Mouse (Mus musculus) testis, adult 2 months (tissue): ENCODE measurements around the gene Sdk2. TPM values are rescaled to one million over a fixed set of nuclear protein-coding genes. Genes with fewer than 3 reads are reported as not detected.
A peak's percentile ranks its signal among the peaks of the same experiment; 100 is the strongest.

ENCODE experiments used
- H3K27ac ChIP-seq: fragments of 200-500 bp; 2 replicates; pipeline ENCODE4 v1.5.1; 2012; ENCODE audit warnings: low read depth, low read length; ENCODE audit not compliant: control insufficient read depth, insufficient read depth
- H3K27me3 ChIP-seq: fragments of 200-500 bp; 2 replicates; pipeline ENCODE4 v1.6.1; 2012; ENCODE audit warnings: mild to moderate bottlenecking, low read length, moderate library complexity; ENCODE audit not compliant: control insufficient read depth, insufficient read depth
- H3K36me3 ChIP-seq: fragments of 200-500 bp; 2 replicates; pipeline ENCODE4 v1.6.1; 2012; ENCODE audit warnings: mild to moderate bottlenecking, low read length; ENCODE audit not compliant: control insufficient read depth, insufficient read depth
- H3K4me1 ChIP-seq: fragments of 200-500 bp; 2 replicates; pipeline ENCODE4 v1.6.1; 2012; ENCODE audit warnings: low read length; ENCODE audit not compliant: control insufficient read depth, insufficient read depth
- H3K4me3 ChIP-seq: fragments of 200-500 bp; 2 replicates; pipeline ENCODE4 v1.5.1; 2012; ENCODE audit warnings: low read depth, mild to moderate bottlenecking, low read length, moderate library complexity, mixed read lengths; ENCODE audit not compliant: control insufficient read depth
- CTCF ChIP-seq: fragments of 200-500 bp; IDR thresholded peaks from 2 replicates; pipeline ENCODE4 v1.5.1; 2012; ENCODE audit warnings: low read depth, mild to moderate bottlenecking, inconsistent platforms, low read length, moderate library complexity; ENCODE audit not compliant: control insufficient read depth, insufficient read depth, insufficient replicate concordance
- POLR2A ChIP-seq: fragments of 200-500 bp; IDR thresholded peaks from 2 replicates; pipeline ENCODE4 v1.6.1; 2012; ENCODE audit warnings: low read depth, mild to moderate bottlenecking, inconsistent platforms, low read length, moderate library complexity; ENCODE audit not compliant: control insufficient read depth
- polyA plus RNA-seq: library from polyadenylated mRNA; depleted of rRNA; stranded (reverse); fragments of >200 nt; gene quantifications from 2 replicates; pipeline ENCODE4 v1.2.3, GENCODE M21; 2012

Gene Sdk2
- polyA plus RNA-seq, 1 experiment: 7.8 TPM

- no peak for TF ChIP-seq CTCF
- TF ChIP-seq POLR2A: no peak
- Histone ChIP-seq H3K4me1 (peaks cover 6% of the 10 kb centered on the region), H3K36me3 (no peaks in the 10 kb centered on the region), H3K4me3 (no peak overlapping the region), H3K27ac (no peak overlapping the region), H3K27me3 (no peaks in the 10 kb centered on the region)
Measured at GRCm38 (mm10) chr11:113761646-113762045, 305.2 kb downstream of the Sdk2 start.

- Histone ChIP-seq H3K4me3 (no peak overlapping the region), H3K36me3 (no peaks in the 10 kb centered on the region), H3K27me3 (no peaks in the 10 kb centered on the region), H3K27ac (no peak overlapping the region), H3K4me1 (peaks cover 6% of the 10 kb centered on the region)
- no peak for TF ChIP-seq CTCF
- no peak for TF ChIP-seq POLR2A
Measured at GRCm38 (mm10) chr11:113760476-113760875, 306.4 kb downstream of the Sdk2 start.

GRCm38 (mm10) chr11:113758851-113759250, 308.0 kb downstream of the Sdk2 start:
- Histone ChIP-seq H3K4me3 (no peak overlapping the region), H3K4me1 (peaks cover 6% of the 10 kb centered on the region), H3K27ac (no peak overlapping the region), H3K27me3 (no peaks in the 10 kb centered on the region), H3K36me3 (no peaks in the 10 kb centered on the region)
- TF ChIP-seq CTCF (no peak), POLR2A (no peak)

- Histone ChIP-seq H3K4me1 (peaks cover 6% of the 10 kb centered on the region), H3K27ac (no peak overlapping the region), H3K27me3 (no peaks in the 10 kb centered on the region), H3K36me3 (no peaks in the 10 kb centered on the region), H3K4me3 (no peak overlapping the region)
- no peak for TF ChIP-seq POLR2A
- TF ChIP-seq CTCF: no peak
Measured at GRCm38 (mm10) chr11:113756578-113756977, 310.3 kb downstream of the Sdk2 start.

- H3K36me3 ChIP-seq: no peaks in the 10 kb centered on the region
- H3K27ac ChIP-seq: no peak overlapping the region
- no peaks in the 10 kb centered on the region for H3K27me3 ChIP-seq
- peaks cover 6% of the 10 kb centered on the region for H3K4me1 ChIP-seq
- no peak for TF ChIP-seq CTCF
- no peak for TF ChIP-seq POLR2A
- H3K4me3 ChIP-seq: no peak overlapping the region
Measured at GRCm38 (mm10) chr11:113755878-113756277, 311.0 kb downstream of the Sdk2 start.

- no peak overlapping the region for H3K4me3 ChIP-seq
- peaks cover 7% of the 10 kb centered on the region for H3K4me1 ChIP-seq
- no peaks in the 10 kb centered on the region for H3K36me3 ChIP-seq
- no peak for TF ChIP-seq CTCF
- no peak for TF ChIP-seq POLR2A
- H3K27ac ChIP-seq: no peak overlapping the region
- no peaks in the 10 kb centered on the region for H3K27me3 ChIP-seq
Measured at GRCm38 (mm10) chr11:113754845-113755244, 312.0 kb downstream of the Sdk2 start.

- peaks cover 26% of the 10 kb centered on the region for H3K4me1 ChIP-seq
- H3K36me3 ChIP-seq: no peaks in the 10 kb centered on the region
- TF ChIP-seq CTCF (no peak), POLR2A (no peak)
- H3K27ac ChIP-seq: no peak overlapping the region
- H3K27me3 ChIP-seq: no peaks in the 10 kb centered on the region
- peak overlapping the region; percentile 94 for H3K4me3 ChIP-seq
Measured at GRCm38 (mm10) chr11:113752685-113753430, 314.0 kb downstream of the Sdk2 start.

- Histone ChIP-seq H3K27me3 (no peaks in the 10 kb centered on the region), H3K36me3 (no peaks in the 10 kb centered on the region), H3K4me3 (peak overlapping the region; percentile 94), H3K4me1 (peaks cover 28% of the 10 kb centered on the region), H3K27ac (peak overlapping the region; percentile 99)
- TF ChIP-seq POLR2A: no peak
- no peak for TF ChIP-seq CTCF
Measured at GRCm38 (mm10) chr11:113752158-113752661, 314.6 kb downstream of the Sdk2 start.
